Mouse (Mus musculus) c-Kit-negative CD71-positive TER-119-positive erythroid progenitor cells, embryonic 14.5 days (primary cell): Measurements from ENCODE around the gene Gm5591.
"Not testable (repeated sequence)": the region's sequence is repeated elsewhere in the genome, so short reads cannot be mapped to it uniquely, and the experiment has no call there.

Experiments used
- DNase-seq: peaks from one replicate; pipeline ENCODE4 v3.0.0-alpha.2; 2013; ENCODE audit warnings: low read depth, low spot score

The Gm5591 gene

GRCm38 (mm10) chr7:38528093-38528492 is at the start of gene Gm5591:
Gene Gm5591, minus strand, starts transcription at chr7:38528193.
- not testable (repeated sequence) for DNase-seq

GRCm38 (mm10) chr7:38488468-38488867 is 39.5 kb downstream of the Gm5591 start:
- not testable (repeated sequence) for DNase-seq
